In genomic region chr7:68749919-68750318, GRCm38 (mm10) we compare ENCODE assay signal across 8 mouse cellular contexts. TPM values are rescaled to one million over a fixed set of nuclear protein-coding genes. Genes with fewer than 3 reads are reported as not detected.
DNase-seq lines count a peak whose midpoint lies in the region; ATAC-seq and TF ChIP-seq lines count a peak whose summit lies in the region.

No protein-coding gene starts in this region.

- TF ChIP-seq POLR2A in lung, adult 2 months (IDR thresholded peaks at IDR 0.05; ENCODE audit: borderline replicate concordance, extremely low read depth, low read depth, low read length), result no peak
- TF ChIP-seq POLR2A in limb, embryonic 14.5 days (IDR thresholded peaks at IDR 0.05; ENCODE audit: borderline replicate concordance, extremely low read depth, insufficient read depth, insufficient read length), result no peak
- no peak for TF ChIP-seq POLR2A in small intestine, adult 2 months (IDR thresholded peaks at IDR 0.05; ENCODE audit: low read depth, low read length)

- no peaks in the 10 kb centered on the region for H3K27me3 ChIP-seq in lung, embryonic 16.5 days (ENCODE audit: control insufficient read depth, insufficient read depth, low read depth, low read length)
- no peaks in the 10 kb centered on the region for H3K27me3 ChIP-seq in heart, embryonic 10.5 days (ENCODE audit: insufficient read depth, poor library complexity, severe bottlenecking)
- no peaks in the 10 kb centered on the region for H3K27me3 ChIP-seq in limb, embryonic 14.5 days (ENCODE audit: control insufficient read depth, insufficient read depth, low read length)
- H3K27me3 ChIP-seq in small intestine, adult 2 months (ENCODE audit: control insufficient read depth, insufficient read depth, low read length), result no peaks in the 10 kb centered on the region

- H3K9ac ChIP-seq in lung, embryonic 16.5 days (ENCODE audit: low read length), result peak overlapping the region; percentile 60; the same call in 1 of the 2 replicates
- H3K9ac ChIP-seq in limb, embryonic 14.5 days (ENCODE audit: low read depth, low read length, severe bottlenecking), result 0 out of 2 replicates have a peak overlapping the region, but pooled peaks have one; percentile 17

- peak overlapping the region; percentile 73 for H3K4me3 ChIP-seq in lung, embryonic 16.5 days (ENCODE audit: low read length)
- H3K4me3 ChIP-seq in lung, adult 2 months (replicated peaks; ENCODE audit: extremely low read depth, low read depth, low read length), result no peak overlapping the region
- H3K4me3 ChIP-seq in heart, embryonic 10.5 days, result peak overlapping the region; percentile 82; the same call in 1 of the 2 replicates
- H3K4me3 ChIP-seq in limb, embryonic 14.5 days (replicated peaks; ENCODE audit: low read length), result peak overlapping the region; percentile 26
- H3K4me3 ChIP-seq in small intestine, adult 2 months (ENCODE audit: low read depth, low read length), result no peak overlapping the region

- H3K27ac ChIP-seq in lung, embryonic 16.5 days (ENCODE audit: low read length), result peak overlapping the region; percentile 53
- peak overlapping the region; percentile 44; the same call in 1 of the 2 replicates for H3K27ac ChIP-seq in heart, embryonic 10.5 days
- H3K27ac ChIP-seq in limb, embryonic 14.5 days (replicated peaks; ENCODE audit: low read depth, low read length), result peak overlapping the region; percentile 45; the same call in 1 of the 2 replicates
- peak overlapping the region; percentile 91 for H3K27ac ChIP-seq in small intestine, adult 2 months (ENCODE audit: insufficient read depth, low read depth, low read length)

- H3K4me1 ChIP-seq in lung, embryonic 16.5 days (replicated peaks; ENCODE audit: control insufficient read depth, insufficient read depth, low read length), result peaks cover 13% of the 10 kb centered on the region
- peaks cover 15% of the 10 kb centered on the region for H3K4me1 ChIP-seq in lung, adult 2 months (ENCODE audit: control insufficient read depth, insufficient read depth, low read length)
- H3K4me1 ChIP-seq in heart, embryonic 10.5 days, result peaks cover 19% of the 10 kb centered on the region
- peaks cover 12% of the 10 kb centered on the region; the same call in 1 of the 2 replicates for H3K4me1 ChIP-seq in limb, embryonic 14.5 days (ENCODE audit: control insufficient read depth, insufficient read depth, low read length)
- peaks cover 18% of the 10 kb centered on the region; the same call in 1 of the 2 replicates for H3K4me1 ChIP-seq in small intestine, adult 2 months (ENCODE audit: control insufficient read depth, insufficient read depth, insufficient read length, low read length)

- 53% methylated on average over 8 of the region's 8 CpGs for WGBS in lung, embryonic 16.5 days
- 42% methylated on average over 8 of the region's 8 CpGs for WGBS in lung, adult 2 months
- WGBS in heart, embryonic 10.5 days, result 73% methylated on average over 8 of the region's 8 CpGs
- 67% methylated on average over 8 of the region's 8 CpGs for WGBS in limb, embryonic 14.5 days
- WGBS in small intestine, adult 2 months, result 10% methylated on average over 8 of the region's 8 CpGs

- TF ChIP-seq CTCF in lung, adult 2 months (IDR thresholded peaks at IDR 0.05; ENCODE audit: insufficient read depth, low read length), result no peak
- TF ChIP-seq CTCF in small intestine, adult 2 months (IDR thresholded peaks at IDR 0.05; ENCODE audit: extremely low read depth, insufficient read length, insufficient replicate concordance, low read depth, low read length), result no peak

- H3K36me3 ChIP-seq in lung, embryonic 16.5 days (ENCODE audit: control insufficient read depth, insufficient read depth, low read length), result no peaks in the 10 kb centered on the region
- no peaks in the 10 kb centered on the region for H3K36me3 ChIP-seq in heart, embryonic 10.5 days
- H3K36me3 ChIP-seq in limb, embryonic 14.5 days (ENCODE audit: control insufficient read depth, insufficient read depth, low read length), result peaks cover 2% of the 10 kb centered on the region; the same call in 1 of the 2 replicates
- H3K36me3 ChIP-seq in small intestine, adult 2 months (ENCODE audit: control insufficient read depth, insufficient read depth, low read length), result no peaks in the 10 kb centered on the region

- ATAC-seq in lung, embryonic 16.5 days (ENCODE audit: low read depth), result no peak
- ATAC-seq in limb, embryonic 14.5 days (ENCODE audit: low FRiP score, low read depth), result no peak
- no peak for ATAC-seq in megakaryocyte, adult 5-6 weeks (ENCODE audit: poor library complexity, severe bottlenecking)

- no peaks in the 10 kb centered on the region for H3K9me3 ChIP-seq in lung, embryonic 16.5 days (ENCODE audit: control insufficient read depth, low read length)
- no peaks in the 10 kb centered on the region; the same call in 1 of the 2 replicates for H3K9me3 ChIP-seq in heart, embryonic 10.5 days
- H3K9me3 ChIP-seq in limb, embryonic 14.5 days (ENCODE audit: control insufficient read depth, low read length), result no peaks in the 10 kb centered on the region

- H3K4me2 ChIP-seq in lung, embryonic 16.5 days (ENCODE audit: low read depth, low read length), result peak overlapping the region; percentile 57
- peak overlapping the region; percentile 42 for H3K4me2 ChIP-seq in limb, embryonic 14.5 days (replicated peaks; ENCODE audit: low read depth, low read length, severe bottlenecking)

- DNase-seq in lung, adult 2 months, result no peak
- DNase-seq in heart, embryonic 10.5 days (ENCODE audit: low spot score), result peak; percentile 64
- DNase-seq in limb, embryonic 14.5 days (ENCODE audit: low spot score), result no peak
- no peak for DNase-seq in cerebellum, adult 9-11 months
- no peak for DNase-seq in left cerebral cortex, adult 11 months (ENCODE audit: low spot score)

RNA-seq across cellular contexts. Expression of gene Arrdc4, which starts 0.9 kb away (rescaled TPM):
- 17.7 and 18.2 TPM in 2 replicates for polyA plus RNA-seq in lung, embryonic 16.5 days (2015; fragmentation: Nextera tagmentation; extraction: Ambion mirVana)
- polyA plus RNA-seq in lung, adult 2 months (2012; rRNA removed), result 12.9 and 17.9 TPM in 2 replicates
- 15.2 and 15.9 TPM in 2 replicates for polyA plus RNA-seq in heart, embryonic 10.5 days (2016; fragmentation: Nextera tagmentation; extraction: Ambion mirVana)
- polyA plus RNA-seq in limb, embryonic 14.5 days (2012; rRNA removed), result 16.0 and 16.2 TPM in 2 replicates
- 28.0 and 29.2 TPM in 2 replicates for polyA plus RNA-seq in limb, embryonic 14.5 days (2014; fragmentation: Nextera tagmentation; extraction: Ambion mirVana)
- polyA plus RNA-seq in small intestine, adult 2 months (2012; rRNA removed), result 13.3 and 21.3 TPM in 2 replicates
- total RNA-seq in megakaryocyte, adult 5-6 weeks (2015), result 18.1 and 23.2 TPM in 2 replicates
- total RNA-seq in megakaryocyte, adult 5-6 weeks (2017), result 22.6 and 23.7 TPM in 2 replicates

Comparison
In these comparisons a context has a peak if more than half of its experiments do, and no peak if none do; other contexts are left out.
1. H3K4me3 ChIP-seq: peak in lung, embryonic 16.5 days (single experiment), heart, embryonic 10.5 days (single experiment) and limb, embryonic 14.5 days (single experiment); none in lung, adult 2 months (single experiment) and small intestine, adult 2 months (single experiment).
2. Peak in every context shown above with its lines, with median percentiles within 50 percentile points of each other: H3K27ac ChIP-seq.